8 mouse cellular contexts compared by ENCODE assay signal in the genomic region with DNA sequence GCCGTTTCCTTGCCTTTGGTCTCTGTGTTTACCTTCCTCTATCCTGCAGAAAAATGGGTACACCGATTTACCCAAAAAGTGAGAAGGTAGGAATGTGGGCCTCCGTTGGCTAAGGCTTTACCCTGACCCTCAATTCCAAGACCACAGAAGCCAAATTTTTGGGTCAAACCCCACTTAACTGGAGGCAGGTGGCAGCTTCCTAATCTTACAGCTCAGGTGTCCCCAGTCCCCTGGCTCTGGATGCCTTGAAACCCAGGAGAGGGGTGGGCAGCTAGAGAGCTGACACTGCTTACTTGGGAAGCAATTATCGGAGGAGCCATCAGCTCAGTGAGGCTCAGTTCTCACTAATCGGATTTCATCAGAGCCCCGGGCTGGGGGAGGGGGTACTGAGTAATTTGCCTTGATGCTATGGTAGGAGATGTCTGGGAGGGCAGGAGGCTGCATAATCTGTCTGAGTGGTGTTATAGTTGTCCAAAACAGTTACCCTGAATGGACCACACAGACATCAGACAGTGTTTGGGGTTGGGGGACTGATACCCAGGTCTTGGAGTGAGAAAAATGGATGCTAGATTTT. TPM values are rescaled to one million over a fixed set of nuclear protein-coding genes. Genes with fewer than 3 reads are reported as not detected.
A peak's percentile ranks its signal among the peaks of the same experiment; 100 is the strongest.
DNase-seq lines count a peak whose midpoint lies in the region; ATAC-seq lines count a peak whose summit lies in the region.

TSS of gene Smug1 (minus strand) at position 51 of the 574 bp plus-strand sequence.

- H3K4me2 ChIP-seq in kidney, embryonic 15.5 days = no peak within 1 kb of the TSS
- no peak within 1 kb of the TSS for H3K4me2 ChIP-seq in heart, embryonic 14.5 days (ENCODE audit: low read length)

- 53% methylated on average over 6 of the region's 6 CpGs for WGBS in kidney, embryonic 15.5 days
- 25% methylated on average over 6 of the region's 6 CpGs for WGBS in heart, embryonic 14.5 days

- peak within 1 kb of the TSS; percentile 82 for H3K27ac ChIP-seq in kidney, embryonic 15.5 days
- no peak within 1 kb of the TSS for H3K27ac ChIP-seq in heart, embryonic 14.5 days (replicated peaks in 1 of 2; ENCODE audit: control insufficient read depth in 1 of 2, insufficient read depth in 1 of 2, low read depth in 2 of 2, low read length in 2 of 2)

- ATAC-seq in kidney, embryonic 15.5 days (replicated peaks; ENCODE audit: low FRiP score) = no peak
- no peak for ATAC-seq in heart, embryonic 14.5 days (ENCODE audit: insufficient number of reproducible peaks, insufficient read depth, low FRiP score, low read depth)

- H3K27me3 ChIP-seq in kidney, embryonic 15.5 days = peaks cover 66% of the 10 kb centered on the region
- H3K27me3 ChIP-seq in heart, embryonic 14.5 days (ENCODE audit: control insufficient read depth, insufficient read depth, low read length) = peaks cover 66% of the 10 kb centered on the region

- intact Hi-C loops in left cerebral cortex, postnatal 4 days (cut with DNase I) = no loop called here

- no peak for DNase-seq in kidney, postnatal 36 days
- no peak for DNase-seq in adrenal gland, postnatal 36 days
- DNase-seq in left cerebral cortex, postnatal 4 days = no peak
- no peak for DNase-seq in right cerebral cortex, postnatal 4 days
- DNase-seq in right cerebral cortex, postnatal 14 days = no peak
- DNase-seq in T-cell, adult 2 months (ENCODE audit: low spot score) = no peak

- no peaks in the 10 kb centered on the region for H3K9me3 ChIP-seq in kidney, embryonic 15.5 days (replicated peaks)
- no peaks in the 10 kb centered on the region for H3K9me3 ChIP-seq in heart, embryonic 14.5 days (ENCODE audit: control insufficient read depth, low read length)

- H3K36me3 ChIP-seq in kidney, embryonic 15.5 days = no peaks in the 10 kb centered on the region
- no peaks in the 10 kb centered on the region for H3K36me3 ChIP-seq in heart, embryonic 14.5 days (ENCODE audit: control insufficient read depth, insufficient read depth, low read length)

- no peak within 1 kb of the TSS for H3K4me3 ChIP-seq in kidney, embryonic 15.5 days (replicated peaks)
- no peak within 1 kb of the TSS for H3K4me3 ChIP-seq in heart, embryonic 14.5 days (ENCODE audit: control insufficient read depth in 1 of 2, insufficient read depth in 1 of 2, low read depth in 1 of 2, low read length in 2 of 2)

- H3K4me1 ChIP-seq in kidney, embryonic 15.5 days = peaks cover 70% of the 10 kb centered on the region
- H3K4me1 ChIP-seq in heart, embryonic 14.5 days (ENCODE audit: control insufficient read depth in 2 of 2, insufficient read depth in 2 of 2, low read length in 2 of 2) = peaks cover 12 to 24% of the 10 kb centered on the region in 2 experiments

- no peak within 1 kb of the TSS for H3K9ac ChIP-seq in kidney, embryonic 15.5 days
- H3K9ac ChIP-seq in heart, embryonic 14.5 days (ENCODE audit: low read length) = no peak within 1 kb of the TSS

RNA-seq across cellular contexts. Expression of gene Smug1, which starts in this region (rescaled TPM):
- polyA plus RNA-seq in kidney, embryonic 15.5 days (2015; fragmentation: Nextera tagmentation; extraction: Ambion mirVana) = 17.7 and 18.0 TPM in 2 replicates
- 10 to 100 TPM; 11.9 to 13.0 TPM for total RNA-seq in adrenal gland, postnatal 36 days (2021)
- 17.8 and 18.6 TPM in 2 replicates for polyA plus RNA-seq in heart, embryonic 14.5 days (2014; fragmentation: Nextera tagmentation; extraction: Ambion mirVana)
- 10 to 100 TPM; 26.4 to 27.4 TPM for total RNA-seq in left cerebral cortex, postnatal 4 days (2021)
